Mouse (Mus musculus) kidney, postnatal 0 days (tissue): ENCODE results near the gene Gpr34. TPM values are rescaled to one million over a fixed set of nuclear protein-coding genes. Genes with fewer than 3 reads are reported as not detected.

Experiments
- ATAC-seq: fragments of 200-750 bp; cut with Nextera tagmentation; replicated peaks from 2 replicates; pipeline ENCODE4 v1.8.0; 2017; ENCODE audit warnings: low read depth, moderate number of reproducible peaks, moderate TSS enrichment, moderate library complexity; ENCODE audit not compliant: low FRiP score
- DNase-seq: peaks from one replicate; pipeline ENCODE4 v3.0.0-alpha.2; 2016; ENCODE audit warnings: low spot score
- H3K27ac ChIP-seq: fragments of 300-500 bp; sonication (generic); 2 replicates; pipeline ENCODE4 v1.5.1; 2014; ENCODE audit warnings: mild to moderate bottlenecking
- H3K27me3 ChIP-seq: fragments of 300-500 bp; sonication (generic); 2 replicates; pipeline ENCODE4 v1.6.1; 2014; ENCODE audit warnings: low read length, mixed read lengths; ENCODE audit not compliant: insufficient read depth
- H3K36me3 ChIP-seq: fragments of 300-500 bp; sonication (generic); 2 replicates; pipeline ENCODE4 v1.6.1; 2014; ENCODE audit warnings: low read length, mixed read lengths; ENCODE audit not compliant: insufficient read depth
- H3K4me1 ChIP-seq: fragments of 300-500 bp; sonication (generic); replicated peaks from 2 replicates; pipeline ENCODE4 v1.6.1; 2014; ENCODE audit warnings: antibody characterized with exemption, low read length, mixed read lengths; ENCODE audit not compliant: insufficient read depth
- H3K4me2 ChIP-seq: fragments of 300-500 bp; sonication (generic); 2 replicates; pipeline ENCODE4 v1.6.1; 2014; ENCODE audit warnings: mild to moderate bottlenecking, low read length, moderate library complexity, mixed read lengths
- H3K4me3 ChIP-seq: fragments of 300-500 bp; sonication (generic); replicated peaks from 2 replicates; pipeline ENCODE4 v1.5.1; 2014; ENCODE audit warnings: low read depth, low read length
- H3K9ac ChIP-seq: fragments of 300-500 bp; sonication (generic); 2 replicates; pipeline ENCODE4 v1.6.1; 2014; ENCODE audit warnings: low read depth, low read length
- H3K9me3 ChIP-seq: fragments of 300-500 bp; sonication (generic); replicated peaks from 2 replicates; pipeline ENCODE4 v1.6.1; 2016; ENCODE audit warnings: low read length, inconsistent platforms, mixed read lengths
- CTCF ChIP-seq: IDR thresholded peaks from 2 replicates; pipeline ENCODE4 v1.5.1; 2016; ENCODE audit warnings: antibody characterized with exemption, low read depth, mild to moderate bottlenecking, moderate library complexity
- WGBS: fragments of 180-500 bp; shearing (Covaris S2); extraction: QIAGEN DNeasy Blood & Tissue Kit; methylation state at CpG from one replicate; pipeline ENCODE4 v1.1.7; 2014; 5-methylcytosine and 5-hydroxymethylcytosine counted together
- microRNA-seq: library from miRNA; unstranded; fragments of <30 nt; microRNA quantifications from one replicate; pipeline ENCODE4, GENCODE M21; 2016
- polyA plus RNA-seq: library from polyadenylated mRNA; unstranded; fragments of >200 nt; fragmentation: Nextera tagmentation; extraction: Ambion mirVana; gene quantifications from 2 replicates; pipeline ENCODE4 v1.2.1, GENCODE M21; 2015

Gpr34 gene
- polyA plus RNA-seq, 1 experiment from 2014 or later: 1.6 TPM

GRCm38 (mm10) chrX:13688356-13688755, 56.5 kb downstream of the Gpr34 start:
- Histone ChIP-seq H3K27ac (no peak overlapping the region), H3K9me3 (no peaks in the 10 kb centered on the region), H3K36me3 (no peaks in the 10 kb centered on the region), H3K4me3 (no peak overlapping the region), H3K4me2 (no peak overlapping the region), H3K9ac (no peak overlapping the region), H3K27me3 (no peaks in the 10 kb centered on the region), H3K4me1 (no peaks in the 10 kb centered on the region)
- ATAC-seq (no peak), DNase-seq (no peak)
- WGBS: 42% methylated on average over 2 of the region's 2 CpGs
- TF ChIP-seq CTCF: no peak

Small RNA genes lying within 50 kb of the gene (microRNA-seq; reads per million reads assigned to microRNA genes)
- not detected for gene Gm25246

Other genes starting within 250 kb of the Gpr34 start
- 0.03 TPM in 1 of 2 replicates, not detected in the other for gene Nyx, start 166.0 kb upstream of the Gpr34 start, polyA plus RNA-seq
- 0.11 and 0.29 TPM in 2 replicates for gene Gpr82, start 29.3 kb downstream of the Gpr34 start, polyA plus RNA-seq
- gene Cask, start 219.3 kb downstream of the Gpr34 start, polyA plus RNA-seq: 10.7 and 11.1 TPM in 2 replicates